Mouse (Mus musculus) G1E (cell line): ENCODE results near the gene Trim38.

Experiments
- CTCF ChIP-seq: IDR thresholded peaks from 2 replicates; pipeline ENCODE4 v1.5.1; 2012; ENCODE audit warnings: low read depth, low read length, inconsistent platforms, mixed read lengths
- GATA1 ChIP-seq: IDR thresholded peaks from 2 replicates; pipeline ENCODE4 v1.6.1; 2012; ENCODE audit warnings: borderline replicate concordance, low read length, inconsistent platforms, mixed read lengths
- GATA2 ChIP-seq: IDR thresholded peaks from 2 replicates; pipeline ENCODE4 v1.6.1; 2012; ENCODE audit warnings: low read depth, low read length, inconsistent platforms, borderline replicate concordance

GRCm38 (mm10) chr13:23743215-23743614 lies 26.5 kb upstream of the Trim38 start:
- no peak for TF ChIP-seq CTCF
- TF ChIP-seq GATA1: no peak
- TF ChIP-seq GATA2: no peak
